Mouse (Mus musculus) cerebellum, adult 2 months (tissue): ENCODE results near the gene Rtn4r. TPM values are rescaled to one million over a fixed set of nuclear protein-coding genes. Genes with fewer than 3 reads are reported as not detected.

Experiments
- DNase-seq, 2 experiments: peaks; one replicate each; pipeline ENCODE4 v3.0.0; 2021
- H3K27ac ChIP-seq: fragments of 200-500 bp; 2 replicates; pipeline ENCODE4 v1.5.1; 2012; ENCODE audit warnings: low read length, control low read depth, inconsistent platforms; ENCODE audit not compliant: insufficient read depth
- H3K27me3 ChIP-seq: fragments of 200-500 bp; 2 replicates; pipeline ENCODE4 v1.6.1; 2012; ENCODE audit warnings: inconsistent platforms, mild to moderate bottlenecking, low read length, moderate library complexity; ENCODE audit not compliant: control insufficient read depth, insufficient read depth
- H3K4me1 ChIP-seq: fragments of 200-500 bp; 2 replicates; pipeline ENCODE4 v1.6.1; 2011; ENCODE audit warnings: low read length; ENCODE audit not compliant: control insufficient read depth, insufficient read depth
- H3K4me3 ChIP-seq: fragments of 200-500 bp; replicated peaks from 2 replicates; pipeline ENCODE3; 2011; ENCODE audit warnings: mild to moderate bottlenecking, low read depth, low read length, control low read depth; ENCODE audit not compliant: insufficient read depth
- CTCF ChIP-seq: fragments of 200-500 bp; IDR thresholded peaks from 2 replicates; pipeline ENCODE4 v1.5.1; 2011; ENCODE audit warnings: low read depth, mild to moderate bottlenecking, control low read depth, low read length, moderate library complexity, borderline replicate concordance; ENCODE audit not compliant: insufficient read depth
- POLR2A ChIP-seq: fragments of 200-500 bp; IDR thresholded peaks from 2 replicates; pipeline ENCODE4 v1.6.1; 2011; ENCODE audit warnings: low read length, control low read depth, borderline replicate concordance; ENCODE audit not compliant: insufficient read depth
- WGBS: fragments of 180-500 bp; shearing (Covaris S2); methylation state at CpG from one replicate; pipeline ENCODE4 v1.1.7; 2018; 5-methylcytosine and 5-hydroxymethylcytosine counted together
- polyA plus RNA-seq: library from polyadenylated mRNA; depleted of rRNA; stranded (reverse); fragments of >200 nt; gene quantifications from 2 replicates; pipeline ENCODE4 v1.2.3, GENCODE M21; 2012

The Rtn4r gene
- polyA plus RNA-seq, 1 experiment: 82.9 TPM

DNA sequence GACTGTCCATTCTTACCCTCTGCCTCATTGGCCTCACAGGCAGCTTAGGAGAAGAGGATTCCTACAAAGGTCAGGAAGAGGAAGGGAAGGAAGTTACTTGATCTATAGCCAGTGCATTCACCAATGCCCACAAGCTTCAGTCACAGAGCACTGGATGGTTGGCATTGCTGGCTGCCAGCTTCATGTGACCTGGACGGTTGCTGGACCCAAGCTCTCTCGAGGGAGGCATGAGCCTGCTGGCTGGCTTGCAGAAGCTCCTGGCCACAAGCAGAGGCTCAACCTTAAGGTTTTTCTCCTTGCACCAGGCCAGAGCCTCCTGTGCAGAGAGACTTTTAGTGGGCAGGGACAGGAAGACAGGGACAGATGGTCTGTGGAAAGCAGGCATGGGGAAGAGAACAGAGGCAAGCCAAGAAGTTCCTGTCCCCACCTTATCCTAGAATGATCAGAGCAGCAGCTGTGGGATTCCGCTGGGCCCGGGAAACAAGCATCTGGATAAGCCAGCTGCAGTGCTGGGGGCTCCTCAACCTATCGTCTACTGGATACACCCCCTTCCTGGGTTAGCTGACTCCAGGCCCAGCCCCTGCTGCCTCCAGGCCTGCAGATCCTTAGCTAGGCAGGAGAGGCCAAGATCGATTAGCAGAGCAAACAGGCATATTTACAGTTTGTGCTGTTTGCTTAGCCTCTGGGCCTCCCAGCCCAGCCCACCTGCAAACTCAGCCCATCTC lies 48.5 kb downstream of the Rtn4r start:
- Histone ChIP-seq H3K27me3 (no peaks in the 10 kb centered on the region), H3K4me3 (no peak overlapping the region), H3K4me1 (peaks cover 26% of the 10 kb centered on the region), H3K27ac (peak overlapping the region; percentile 17; the same call in 1 of the 2 replicates)
- DNase-seq: peak; percentile 49 to 55
- 20% methylated on average over 6 of the region's 6 CpGs for WGBS
- no peak for TF ChIP-seq POLR2A
- TF ChIP-seq CTCF: no peak

DNA sequence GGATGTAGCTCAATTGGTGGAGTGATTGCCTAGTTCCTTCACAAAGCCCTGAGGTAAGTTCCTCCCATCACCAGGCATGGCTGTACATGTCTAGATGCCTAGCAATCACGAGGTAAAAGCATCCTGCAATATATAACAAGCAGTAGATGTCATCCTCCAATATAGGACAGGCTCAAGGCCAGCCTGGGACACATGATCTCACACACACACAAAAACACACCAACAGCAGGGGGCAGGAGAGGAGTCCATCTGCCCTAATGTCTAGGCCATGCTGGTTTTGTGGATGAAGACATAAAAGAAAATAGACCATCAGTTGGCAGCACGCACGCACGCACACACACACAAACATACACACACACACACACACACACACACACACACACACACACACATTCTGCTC lies 49.3 kb downstream of the Rtn4r start:
- H3K4me3 ChIP-seq: no peak overlapping the region
- peak; percentile 36 to 47 for DNase-seq
- no peak overlapping the region for H3K27ac ChIP-seq
- peaks cover 26% of the 10 kb centered on the region for H3K4me1 ChIP-seq
- TF ChIP-seq CTCF (peak; percentile 16; the same call in 1 of the 2 replicates), POLR2A (no peak)
- WGBS: 37% methylated on average over 4 of the region's 4 CpGs
- no peaks in the 10 kb centered on the region for H3K27me3 ChIP-seq

DNA sequence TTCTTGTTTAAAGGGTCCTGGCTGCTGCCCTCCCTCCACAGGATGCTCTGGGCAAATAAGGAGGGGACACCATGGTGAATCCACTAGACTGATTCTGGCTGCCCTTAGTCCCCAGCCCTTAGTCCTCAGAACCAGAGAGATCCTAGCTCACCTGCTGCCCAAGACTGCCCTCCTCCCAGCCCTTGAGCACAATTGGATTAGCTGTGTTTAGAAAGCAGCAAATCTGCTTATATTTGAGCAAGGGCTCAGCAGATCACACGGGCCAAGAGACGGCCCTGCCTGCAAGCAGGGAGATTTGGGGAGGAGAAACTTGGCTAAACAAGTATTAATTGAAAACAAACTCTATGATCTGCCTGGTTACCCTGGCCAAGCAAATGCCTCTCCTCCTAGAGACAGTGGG lies 52.1 kb downstream of the Rtn4r start:
- H3K4me1 ChIP-seq: peaks cover 21% of the 10 kb centered on the region
- no peak for TF ChIP-seq CTCF
- no peak for TF ChIP-seq POLR2A
- no peak for DNase-seq
- H3K27me3 ChIP-seq: no peaks in the 10 kb centered on the region
- no peak overlapping the region for H3K4me3 ChIP-seq
- 69% methylated on average over 2 of the region's 2 CpGs for WGBS
- no peak overlapping the region for H3K27ac ChIP-seq

DNA sequence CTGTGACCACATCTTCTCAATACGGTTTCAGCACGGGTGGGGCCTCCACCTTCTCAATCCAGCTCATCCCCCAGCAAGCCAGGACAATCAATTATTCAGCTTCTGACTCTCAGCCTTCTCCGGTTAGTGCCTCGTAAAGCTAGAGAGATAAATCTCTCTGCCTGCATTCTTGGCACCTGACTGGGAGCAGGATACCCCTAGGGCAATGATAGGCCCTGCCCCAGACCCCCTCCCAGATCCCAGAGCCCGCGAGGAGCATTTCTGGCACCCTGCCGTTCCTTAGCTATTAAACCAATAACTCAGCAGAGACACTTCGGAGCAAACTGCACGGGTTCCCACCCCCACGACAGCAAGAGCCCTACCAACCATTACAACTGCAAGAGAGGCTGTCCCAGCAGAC lies 54.0 kb downstream of the Rtn4r start:
- peaks cover 11% of the 10 kb centered on the region for H3K4me1 ChIP-seq
- no peak for DNase-seq
- H3K27ac ChIP-seq: no peak overlapping the region
- no peak overlapping the region for H3K4me3 ChIP-seq
- no peaks in the 10 kb centered on the region for H3K27me3 ChIP-seq
- 63% methylated on average over 10 of the region's 10 CpGs for WGBS
- no peak for TF ChIP-seq POLR2A
- TF ChIP-seq CTCF: no peak

DNA sequence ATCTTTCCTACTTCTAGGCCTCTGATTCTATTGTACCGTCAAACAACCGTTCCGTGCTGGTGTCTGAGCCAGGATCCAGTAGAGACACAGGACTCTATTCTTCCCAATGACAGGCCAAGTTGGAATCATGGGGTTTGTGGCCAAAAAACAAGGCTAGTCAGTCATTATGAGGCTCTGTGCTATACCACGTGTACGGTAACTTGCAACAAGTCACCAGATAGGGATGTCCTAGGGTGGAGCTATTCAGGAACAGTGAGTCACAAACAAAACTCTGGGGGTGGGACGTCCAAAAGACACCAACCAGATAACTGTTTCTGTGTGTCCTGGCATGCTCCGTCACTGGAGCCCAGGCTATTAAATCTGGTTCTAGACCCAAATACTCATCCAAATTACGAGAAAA lies 55.3 kb downstream of the Rtn4r start:
- DNase-seq: no peak
- Histone ChIP-seq H3K4me3 (no peak overlapping the region), H3K27ac (no peak overlapping the region), H3K27me3 (no peaks in the 10 kb centered on the region), H3K4me1 (no peaks in the 10 kb centered on the region)
- WGBS: 72% methylated on average over 8 of the region's 8 CpGs
- TF ChIP-seq POLR2A: no peak

DNA sequence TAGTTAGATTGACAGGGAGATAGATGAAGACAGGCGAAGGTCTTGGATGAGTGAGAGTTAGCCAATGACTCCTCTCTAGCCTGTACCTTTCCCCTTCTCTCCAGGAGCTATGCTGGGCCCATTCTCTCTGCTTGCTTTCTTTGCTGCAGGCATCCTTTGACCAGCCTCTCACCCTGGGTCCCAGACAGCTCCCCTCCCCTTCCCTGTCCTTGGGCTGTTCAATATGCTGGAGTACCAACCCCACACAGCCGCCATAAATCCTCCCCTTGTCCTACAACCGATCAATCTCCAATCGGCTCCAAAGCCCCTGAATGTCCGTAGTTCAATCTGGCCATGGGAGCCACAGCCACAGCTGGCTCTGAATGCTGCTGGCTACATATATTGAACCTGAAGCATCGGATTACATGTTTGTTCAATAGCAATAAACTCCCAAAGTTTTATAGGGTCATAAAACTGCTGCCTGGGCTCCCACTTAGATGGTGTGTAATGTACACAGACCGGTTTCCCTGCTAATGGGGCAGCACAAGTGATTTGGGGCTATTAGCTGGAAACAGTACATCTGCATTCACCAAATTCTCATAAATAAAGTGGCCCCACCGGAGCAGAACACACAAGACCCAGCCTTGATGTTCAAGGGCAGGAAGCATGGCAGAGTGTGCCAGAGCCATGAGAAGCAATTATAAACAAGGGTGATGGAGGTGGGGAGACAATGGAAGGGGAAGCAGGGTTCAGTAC lies 58.4 kb downstream of the Rtn4r start:
- WGBS: 92% methylated on average over 8 of the region's 8 CpGs

DNA sequence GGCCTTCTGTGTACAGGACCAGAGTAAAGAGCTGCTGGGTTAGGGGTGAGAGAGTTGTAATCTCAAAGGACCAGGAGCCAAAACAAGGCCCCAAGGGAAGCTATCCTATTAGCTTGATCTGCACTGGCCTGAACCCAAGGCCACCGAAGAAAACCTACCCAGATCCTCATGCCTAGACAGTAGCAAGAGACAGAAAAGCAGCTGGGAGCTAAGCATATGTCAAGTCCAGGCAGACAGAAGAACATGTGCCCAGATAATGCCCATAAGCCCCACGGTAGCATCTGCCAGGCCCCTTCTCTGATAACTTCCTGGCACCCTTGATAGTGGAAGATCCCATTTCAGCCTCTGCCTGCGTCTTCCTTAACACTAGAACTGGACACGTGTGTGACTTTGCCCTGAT lies 59.4 kb downstream of the Rtn4r start:
- TF ChIP-seq CTCF: no peak
- no peak for TF ChIP-seq POLR2A
- H3K27me3 ChIP-seq: no peaks in the 10 kb centered on the region
- no peak overlapping the region for H3K27ac ChIP-seq
- 48% methylated on average over 4 of the region's 4 CpGs for WGBS
- H3K4me1 ChIP-seq: no peaks in the 10 kb centered on the region
- no peak overlapping the region for H3K4me3 ChIP-seq
- DNase-seq: no peak

More for the DNA sequence above, 58.4 kb downstream of the Rtn4r start:
- TF ChIP-seq POLR2A (no peak), CTCF (no peak)
- no peak for DNase-seq
- Histone ChIP-seq H3K4me1 (no peaks in the 10 kb centered on the region), H3K27me3 (no peaks in the 10 kb centered on the region), H3K4me3 (no peak overlapping the region), H3K27ac (no peak overlapping the region)

DNA sequence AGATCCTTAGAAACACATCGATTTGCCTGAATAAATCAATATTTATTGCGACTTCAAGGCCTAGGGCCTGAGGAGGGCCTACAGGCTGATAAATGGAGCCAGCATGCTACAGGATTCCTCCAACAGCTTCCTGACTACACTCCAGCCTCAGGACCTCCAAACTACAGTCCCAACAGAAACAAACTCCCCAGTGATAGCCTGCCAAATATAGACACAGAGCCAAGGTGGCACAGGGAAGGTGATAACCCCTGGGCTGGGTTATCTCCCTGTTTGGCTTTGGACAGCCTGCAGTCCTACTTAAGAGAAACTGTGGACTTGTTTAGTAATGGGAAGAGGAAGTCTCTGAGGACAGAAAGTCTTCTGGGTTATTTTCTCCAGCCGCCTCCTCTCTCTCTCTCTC lies 59.8 kb downstream of the Rtn4r start:
- Histone ChIP-seq H3K4me1 (no peaks in the 10 kb centered on the region), H3K27me3 (no peaks in the 10 kb centered on the region), H3K4me3 (no peak overlapping the region), H3K27ac (no peak overlapping the region)
- WGBS: 75% methylated on average over 3 of the region's 3 CpGs
- no peak for DNase-seq
- no peak for TF ChIP-seq CTCF
